Mouse (Mus musculus): ENCODE data around the gene Elf1. TPM values are rescaled to one million over a fixed set of nuclear protein-coding genes. Genes with fewer than 3 reads are reported as not detected.

Elf1 gene
- total and polyA plus RNA-seq, 3 experiments, result 21.5 to 43.1 (median 24.2) TPM

DNA sequence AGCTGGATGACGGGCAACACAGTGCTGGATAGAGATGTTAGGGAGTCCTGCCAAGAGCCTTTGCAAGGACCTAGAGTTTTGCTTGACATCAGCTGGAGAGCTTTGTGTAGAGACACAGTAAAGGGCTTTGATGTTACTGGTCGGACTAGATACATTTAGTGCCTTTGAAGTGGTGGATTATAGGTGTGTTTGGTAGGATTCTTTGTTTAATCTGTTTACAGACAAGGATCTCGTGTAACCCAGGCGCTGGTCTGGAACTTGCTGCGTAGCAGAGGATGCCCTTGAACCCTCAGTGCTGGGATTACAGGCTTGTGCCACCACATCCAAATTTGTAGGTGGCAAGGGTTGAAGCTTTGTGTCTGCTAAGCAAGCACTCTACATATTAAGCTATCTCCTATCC lies 113.1 kb downstream of the Elf1 start:
- H3K4me3 ChIP-seq (ENCODE audit: control insufficient read depth in 1 of 2, insufficient read depth in 1 of 2, low read depth in 2 of 2, low read length in 2 of 2), result no peak overlapping the region
- peaks cover 31% of the 10 kb centered on the region for H3K79me2 ChIP-seq (ENCODE audit: control insufficient read depth, insufficient read depth, low read length, poor library complexity)
- H3K4me1 ChIP-seq (ENCODE audit: control insufficient read depth in 1 of 2, insufficient read depth in 2 of 2, low read length in 2 of 2), result peaks cover 1 to 11% of the 10 kb centered on the region in 2 experiments; a peak in 3 of 4 replicates
- no peak overlapping the region for H3K9ac ChIP-seq (ENCODE audit: control insufficient read depth, low read depth, low read length, poor library complexity, severe bottlenecking)
- no peak for DNase-seq (ENCODE audit: low read depth, low spot score)
- TF ChIP-seq BHLHE40 (IDR thresholded peaks at IDR 0.05; ENCODE audit: borderline replicate concordance, low read depth, low read length), result no peak
- no peaks in the 10 kb centered on the region for H3K9me3 ChIP-seq (replicated peaks; ENCODE audit: insufficient read depth, low read length)
- peaks cover 17 to 34% of the 10 kb centered on the region in 2 experiments for H3K36me3 ChIP-seq (ENCODE audit: control insufficient read depth in 1 of 2, insufficient read depth in 2 of 2, low read length in 2 of 2)
- H3K27ac ChIP-seq (ENCODE audit: control insufficient read depth, low read depth, low read length), result no peak overlapping the region
- no peaks in the 10 kb centered on the region for H3K27me3 ChIP-seq (ENCODE audit: control insufficient read depth in 1 of 2, insufficient read depth in 2 of 2, low read length in 2 of 2)

DNA sequence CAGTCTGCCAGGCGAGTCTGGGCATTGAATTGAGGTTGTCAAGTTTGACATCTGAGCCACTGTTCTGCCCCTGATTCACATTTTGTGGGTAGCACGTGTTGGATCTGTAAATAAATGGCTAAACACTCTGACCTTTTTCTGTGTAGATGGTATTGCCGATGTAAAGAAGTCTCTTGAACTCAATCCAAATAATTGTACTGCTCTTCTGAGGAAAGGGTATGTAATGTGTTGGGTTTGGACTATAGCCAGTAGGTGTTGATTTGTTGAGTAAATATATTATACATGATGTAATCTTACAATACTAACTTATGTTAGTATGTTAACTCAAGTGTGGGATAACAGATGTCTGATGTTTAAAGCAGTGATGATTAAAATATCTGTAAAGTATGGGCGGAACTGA lies 115.6 kb downstream of the Elf1 start:
- H3K27me3 ChIP-seq (ENCODE audit: control insufficient read depth in 1 of 2, insufficient read depth in 2 of 2, low read length in 2 of 2), result no peaks in the 10 kb centered on the region
- H3K4me3 ChIP-seq (ENCODE audit: control insufficient read depth in 1 of 2, insufficient read depth in 1 of 2, low read depth in 2 of 2, low read length in 2 of 2), result no peak overlapping the region
- TF ChIP-seq BHLHE40 (IDR thresholded peaks at IDR 0.05; ENCODE audit: borderline replicate concordance, low read depth, low read length) (no peak), TBP (IDR thresholded peaks at IDR 0.05; ENCODE audit: low read depth, low read length) (no peak)
- 0 out of 4 replicates have a peak, but pooled peaks cover 0 to 2% of the 10 kb centered on the region in 2 experiments for H3K4me1 ChIP-seq (ENCODE audit: control insufficient read depth in 1 of 2, insufficient read depth in 2 of 2, low read length in 2 of 2)
- H3K36me3 ChIP-seq (ENCODE audit: control insufficient read depth in 1 of 2, insufficient read depth in 2 of 2, low read length in 2 of 2), result peaks cover 8 to 42% of the 10 kb centered on the region in 2 experiments
- peaks cover 11% of the 10 kb centered on the region for H3K79me2 ChIP-seq (ENCODE audit: control insufficient read depth, insufficient read depth, low read length, poor library complexity)
- no peak for DNase-seq (ENCODE audit: low read depth, low spot score)
- H3K27ac ChIP-seq (ENCODE audit: control insufficient read depth, low read depth, low read length), result no peak overlapping the region
- no peak overlapping the region for H3K9ac ChIP-seq (ENCODE audit: control insufficient read depth, low read depth, low read length, poor library complexity, severe bottlenecking)
- H3K9me3 ChIP-seq (replicated peaks; ENCODE audit: insufficient read depth, low read length), result no peaks in the 10 kb centered on the region

DNA sequence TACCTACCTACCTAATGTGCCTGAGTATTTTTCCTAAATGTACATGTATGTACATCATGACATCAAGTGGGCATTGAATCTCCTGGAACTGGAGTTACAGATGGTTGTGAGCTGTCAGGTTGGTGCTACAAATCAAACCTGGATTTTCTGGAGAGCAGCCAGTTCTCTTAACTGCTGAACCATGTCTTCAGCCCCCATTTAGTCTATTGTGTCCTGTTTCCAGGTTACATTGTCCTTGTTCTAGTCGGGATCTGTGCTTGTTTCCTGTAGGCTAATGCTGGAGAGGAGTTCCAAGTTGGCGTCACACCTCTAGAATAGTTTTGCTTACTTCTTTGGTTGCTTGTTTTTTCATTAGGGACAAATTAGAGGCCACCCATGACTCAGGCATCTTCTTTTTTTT lies 124.9 kb downstream of the Elf1 start:
- TF ChIP-seq TBP (IDR thresholded peaks at IDR 0.05; ENCODE audit: low read depth, low read length) (no peak), TAL1 (IDR thresholded peaks at IDR 0.05; ENCODE audit: low read length) (no peak), JUND (IDR thresholded peaks at IDR 0.05; ENCODE audit: low read depth, low read length) (no peak), ZC3H11A (IDR thresholded peaks at IDR 0.05; ENCODE audit: low read depth, low read length) (no peak), TCF12 (IDR thresholded peaks at IDR 0.05; ENCODE audit: low read depth, low read length) (no peak), EP300 (IDR thresholded peaks at IDR 0.05; ENCODE audit: low read depth in 1 of 2, low read length in 2 of 2) (no peak), POLR2A (IDR thresholded peaks at IDR 0.05; ENCODE audit: control insufficient read depth in 1 of 2, insufficient read depth in 1 of 2, low read depth in 1 of 2, low read length in 2 of 2, poor library complexity in 1 of 2) (no peak), E2F4 (IDR thresholded peaks at IDR 0.05; ENCODE audit: borderline replicate concordance, low read depth, low read length) (no peak), BHLHE40 (IDR thresholded peaks at IDR 0.05; ENCODE audit: borderline replicate concordance, low read depth, low read length) (no peak), MXI1 (IDR thresholded peaks at IDR 0.05; ENCODE audit: low read depth, low read length) (no peak), ZKSCAN1 (IDR thresholded peaks at IDR 0.05; ENCODE audit: low read depth, low read length) (no peak)
- H3K79me2 ChIP-seq (ENCODE audit: control insufficient read depth, insufficient read depth, low read length, poor library complexity), result no peaks in the 10 kb centered on the region
- H3K27ac ChIP-seq (ENCODE audit: control insufficient read depth, low read depth, low read length), result no peak overlapping the region
- peaks cover 2 to 5% of the 10 kb centered on the region in 2 experiments; a peak in 2 of 4 replicates for H3K4me1 ChIP-seq (ENCODE audit: control insufficient read depth in 1 of 2, insufficient read depth in 2 of 2, low read length in 2 of 2)
- DNase-seq (ENCODE audit: low read depth, low spot score), result no peak
- no peak overlapping the region for H3K9ac ChIP-seq (ENCODE audit: control insufficient read depth, low read depth, low read length, poor library complexity, severe bottlenecking)
- peaks cover 5 to 62% of the 10 kb centered on the region in 2 experiments for H3K36me3 ChIP-seq (ENCODE audit: control insufficient read depth in 1 of 2, insufficient read depth in 2 of 2, low read length in 2 of 2)
- no peak overlapping the region for H3K4me3 ChIP-seq (ENCODE audit: control insufficient read depth in 1 of 2, insufficient read depth in 1 of 2, low read depth in 2 of 2, low read length in 2 of 2)
- H3K9me3 ChIP-seq (replicated peaks; ENCODE audit: insufficient read depth, low read length), result no peaks in the 10 kb centered on the region
- H3K27me3 ChIP-seq (ENCODE audit: control insufficient read depth in 1 of 2, insufficient read depth in 2 of 2, low read length in 2 of 2), result no peaks in the 10 kb centered on the region

Measured in MEL (cell line).